In genomic region chr7:27725566-27726538, GRCm38 (mm10) we compare ENCODE assay signal across 8 mouse cellular contexts. TPM values are rescaled to one million over a fixed set of nuclear protein-coding genes. Genes with fewer than 3 reads are reported as not detected.
DNase-seq lines count a peak whose midpoint lies in the region; ATAC-seq and TF ChIP-seq lines count a peak whose summit lies in the region.

No protein-coding gene starts in this region.

- no peak for TF ChIP-seq EP300 in MEL (IDR thresholded peaks at IDR 0.05; ENCODE audit: low read depth in 1 of 2, low read length in 2 of 2)

- peak; percentile 56 to 65 for DNase-seq in B cell, adult 2 months
- peak; percentile 88 for DNase-seq in MEL (ENCODE audit: low read depth, low spot score)
- peak; percentile 70 for DNase-seq in cerebellum, adult 9-10 months
- peak; percentile 82 for DNase-seq in retina, embryonic 14.5 days (ENCODE audit: low spot score)
- no peak for DNase-seq in ovary, adult 18-20 months (ENCODE audit: low spot score)

- H3K9me3 ChIP-seq in MEL (replicated peaks; ENCODE audit: insufficient read depth, low read length): no peaks in the 10 kb centered on the region
- H3K9me3 ChIP-seq in kidney, embryonic 14.5 days (ENCODE audit: control insufficient read depth, low read length): no peaks in the 10 kb centered on the region
- no peaks in the 10 kb centered on the region for H3K9me3 ChIP-seq in lung, embryonic 16.5 days (ENCODE audit: control insufficient read depth, low read length)

- peak overlapping the region; percentile 61 for H3K9ac ChIP-seq in MEL (ENCODE audit: control insufficient read depth, low read depth, low read length, poor library complexity, severe bottlenecking)
- H3K9ac ChIP-seq in kidney, embryonic 14.5 days (ENCODE audit: low read depth, low read length): no peak overlapping the region
- H3K9ac ChIP-seq in lung, embryonic 16.5 days (ENCODE audit: low read length): no peak overlapping the region

- 47% methylated on average over 12 of the region's 12 CpGs for WGBS in kidney, embryonic 14.5 days
- 41% methylated on average over 12 of the region's 12 CpGs for WGBS in lung, embryonic 16.5 days

- no peaks in the 10 kb centered on the region for H3K27me3 ChIP-seq in MEL (ENCODE audit: control insufficient read depth in 1 of 2, insufficient read depth in 2 of 2, low read length in 2 of 2)
- no peaks in the 10 kb centered on the region for H3K27me3 ChIP-seq in kidney, embryonic 14.5 days (ENCODE audit: control insufficient read depth, insufficient read depth, low read length)
- H3K27me3 ChIP-seq in lung, embryonic 16.5 days (ENCODE audit: control insufficient read depth, insufficient read depth, low read depth, low read length): no peaks in the 10 kb centered on the region

- no peak overlapping the region for H3K4me2 ChIP-seq in kidney, embryonic 14.5 days (replicated peaks; ENCODE audit: low read depth, low read length)
- no peak overlapping the region; the same call in 1 of the 2 replicates for H3K4me2 ChIP-seq in lung, embryonic 16.5 days (ENCODE audit: low read depth, low read length)

- H3K4me1 ChIP-seq in MEL (ENCODE audit: control insufficient read depth in 1 of 2, insufficient read depth in 2 of 2, low read length in 2 of 2): no peaks in the 10 kb centered on the region
- H3K4me1 ChIP-seq in kidney, embryonic 14.5 days (ENCODE audit: control insufficient read depth, insufficient read depth, low read length): no peaks in the 10 kb centered on the region
- H3K4me1 ChIP-seq in lung, embryonic 16.5 days (replicated peaks; ENCODE audit: control insufficient read depth, insufficient read depth, low read length): no peaks in the 10 kb centered on the region

- no peak for TF ChIP-seq POLR2A in MEL (IDR thresholded peaks at IDR 0.05; ENCODE audit: control insufficient read depth in 1 of 2, insufficient read depth in 1 of 2, low read depth in 1 of 2, low read length in 2 of 2, poor library complexity in 1 of 2)

- peak; percentile 38 to 85 (median 49); a peak in 5 of 6 replicates for TF ChIP-seq CTCF in MEL (IDR thresholded peaks at IDR 0.05 in 2 of 3, conservative IDR thresholded peaks at IDR 0.05 in 1 of 3; ENCODE audit: control insufficient read depth in 1 of 3, insufficient read depth in 1 of 3, low read depth in 2 of 3, low read length in 3 of 3, poor library complexity in 1 of 3, severe bottlenecking in 1 of 3)

- TF ChIP-seq RAD21 in MEL (IDR thresholded peaks at IDR 0.05; ENCODE audit: low read depth, low read length): peak; percentile 86

- peak; percentile 79 for ATAC-seq in granulocyte monocyte progenitor cell, adult 5-6 weeks (replicated peaks; ENCODE audit: poor library complexity, severe bottlenecking)
- peak; percentile 82; the same call in 1 of the 2 replicates for ATAC-seq in kidney, embryonic 14.5 days (ENCODE audit: low FRiP score, low TSS enrichment)
- ATAC-seq in lung, embryonic 16.5 days (ENCODE audit: low read depth): peak; percentile 60

- peak overlapping the region; percentile 50 to 51 for H3K4me3 ChIP-seq in MEL (ENCODE audit: control insufficient read depth in 1 of 2, insufficient read depth in 1 of 2, low read depth in 2 of 2, low read length in 2 of 2)
- no peak overlapping the region for H3K4me3 ChIP-seq in kidney, embryonic 14.5 days (ENCODE audit: low read length)
- no peak overlapping the region for H3K4me3 ChIP-seq in lung, embryonic 16.5 days (ENCODE audit: low read length)

- no peaks in the 10 kb centered on the region for H3K79me2 ChIP-seq in MEL (ENCODE audit: control insufficient read depth, insufficient read depth, low read length, poor library complexity)

- H3K27ac ChIP-seq in MEL (ENCODE audit: control insufficient read depth, low read depth, low read length): peak overlapping the region; percentile 45; the same call in 1 of the 2 replicates
- H3K27ac ChIP-seq in kidney, embryonic 14.5 days (ENCODE audit: low read depth, low read length): no peak overlapping the region
- no peak overlapping the region for H3K27ac ChIP-seq in lung, embryonic 16.5 days (ENCODE audit: low read length)

- no peaks in the 10 kb centered on the region; a peak in 2 of 4 replicates for H3K36me3 ChIP-seq in MEL (ENCODE audit: control insufficient read depth in 1 of 2, insufficient read depth in 2 of 2, low read length in 2 of 2)
- H3K36me3 ChIP-seq in kidney, embryonic 14.5 days (ENCODE audit: control insufficient read depth, insufficient read depth, low read length): no peaks in the 10 kb centered on the region
- H3K36me3 ChIP-seq in lung, embryonic 16.5 days (ENCODE audit: control insufficient read depth, insufficient read depth, low read length): no peaks in the 10 kb centered on the region

TF ChIP-seq in MEL, 35 proteins besides CTCF, POLR2A, EP300 and RAD21 (continues in another document):
- TF ChIP-seq RCOR1 (IDR thresholded peaks at IDR 0.05; ENCODE audit: low read depth, low read length) (no peak), MAX (IDR thresholded peaks at IDR 0.05; ENCODE audit: low read length) (peak; percentile 59), ZNF384 (IDR thresholded peaks at IDR 0.05; ENCODE audit: low read depth, low read length) (peak; percentile 43), NRF1 (IDR thresholded peaks at IDR 0.05; ENCODE audit: insufficient read depth, low read depth, low read length, poor library complexity, severe bottlenecking) (no peak), CHD1 (IDR thresholded peaks at IDR 0.05; ENCODE audit: low read depth, low read length) (no peak), BHLHE40 (IDR thresholded peaks at IDR 0.05; ENCODE audit: borderline replicate concordance, low read depth, low read length) (0 out of 2 replicates have a peak, but pooled peaks have one; percentile 7), USF2 (IDR thresholded peaks at IDR 0.05; ENCODE audit: borderline replicate concordance in 1 of 2, insufficient read depth in 1 of 2, low read depth in 1 of 2, low read length in 2 of 2) (no peak), TCF12 (IDR thresholded peaks at IDR 0.05; ENCODE audit: low read depth, low read length) (no peak), JUND (IDR thresholded peaks at IDR 0.05; ENCODE audit: low read depth, low read length) (no peak), GATA1 (IDR thresholded peaks at IDR 0.05; ENCODE audit: low read depth, low read length) (peak; percentile 53; the same call in 1 of the 2 replicates), NELFE (IDR thresholded peaks at IDR 0.05; ENCODE audit: low read depth, low read length) (no peak), E2F4 (IDR thresholded peaks at IDR 0.05; ENCODE audit: borderline replicate concordance, low read depth, low read length) (no peak), SIN3A (IDR thresholded peaks at IDR 0.05; ENCODE audit: low read length) (peak; percentile 83), ZKSCAN1 (IDR thresholded peaks at IDR 0.05; ENCODE audit: low read depth, low read length) (no peak), TAL1 (IDR thresholded peaks at IDR 0.05; ENCODE audit: low read length) (no peak), SMC3 (IDR thresholded peaks at IDR 0.05; ENCODE audit: low read depth, low read length) (peak; percentile 84), POLR2AphosphoS5 (IDR thresholded peaks at IDR 0.05; ENCODE audit: borderline replicate concordance, low read depth, low read length) (no peak), ELF1 (IDR thresholded peaks at IDR 0.05; ENCODE audit: low read depth, low read length) (no peak), TBP (IDR thresholded peaks at IDR 0.05; ENCODE audit: low read depth, low read length) (no peak), MYC (IDR thresholded peaks at IDR 0.05; ENCODE audit: low read depth, low read length) (0 out of 2 replicates have a peak, but pooled peaks have one; percentile 62), KAT2A (conservative IDR thresholded peaks at IDR 0.05; ENCODE audit: low read depth, low read length) (no peak), ZC3H11A (IDR thresholded peaks at IDR 0.05; ENCODE audit: low read depth, low read length) (peak; percentile 79), MYB (IDR thresholded peaks at IDR 0.05; ENCODE audit: low read depth, low read length) (no peak), MAZ (IDR thresholded peaks at IDR 0.05; ENCODE audit: low read depth, low read length) (no peak), CHD2 (IDR thresholded peaks at IDR 0.05; ENCODE audit: low read length) (no peak), ETS1 (IDR thresholded peaks at IDR 0.05; ENCODE audit: low read depth, low read length) (peak; percentile 42; the same call in 1 of the 2 replicates), UBTF (IDR thresholded peaks at IDR 0.05; ENCODE audit: borderline replicate concordance, insufficient read depth, low read depth, low read length) (no peak)

RNA-seq across cellular contexts. Expression of gene Zfp60, which starts 5.3 kb away (rescaled TPM):
- 6.5 and 6.7 TPM in 2 replicates for total RNA-seq in MEL (2012; rRNA removed)
- 100 to 1,000 TPM in 1 of 2 experiments, 1 to 10 TPM in 1; 4.2 to 137 TPM for polyA plus RNA-seq in MEL (2012; ENCODE audit: insufficient read depth in 1 of 2, insufficient read length in 2 of 2, low read depth in 1 of 2, low replicate concordance in 2 of 2, missing spikeins in 1 of 2)
- 11.7 and 20.6 TPM in 2 replicates for total RNA-seq in granulocyte monocyte progenitor cell, adult 5-6 weeks (2014; fragmentation: Nextera tagmentation)
- 7.0 and 8.9 TPM in 2 replicates for total RNA-seq in granulocyte monocyte progenitor cell, adult 5-6 weeks (2017)
- 26.7 and 41.5 TPM in 2 replicates for polyA plus RNA-seq in kidney, embryonic 14.5 days (2014; fragmentation: Nextera tagmentation; extraction: Ambion mirVana)
- polyA plus RNA-seq in lung, embryonic 16.5 days (2015; fragmentation: Nextera tagmentation; extraction: Ambion mirVana): 31.8 and 34.2 TPM in 2 replicates

RNA-seq across cellular contexts. Expression of gene Zfp607b, which starts 36.7 kb away (rescaled TPM):
- total RNA-seq in MEL (2012; rRNA removed): 1.6 and 1.9 TPM in 2 replicates
- polyA plus RNA-seq in MEL (2012; ENCODE audit: insufficient read depth in 1 of 2, insufficient read length in 2 of 2, low read depth in 1 of 2, low replicate concordance in 2 of 2, missing spikeins in 1 of 2): 1 to 10 TPM in 1 of 2 experiments, not detected in 1; 2.3 TPM
- total RNA-seq in granulocyte monocyte progenitor cell, adult 5-6 weeks (2014; fragmentation: Nextera tagmentation): 0.66 and 1.7 TPM in 2 replicates
- 0.69 and 7.9 TPM in 2 replicates for total RNA-seq in granulocyte monocyte progenitor cell, adult 5-6 weeks (2017)
- polyA plus RNA-seq in kidney, embryonic 14.5 days (2014; fragmentation: Nextera tagmentation; extraction: Ambion mirVana): 4.2 and 4.3 TPM in 2 replicates
- 4.4 and 6.4 TPM in 2 replicates for polyA plus RNA-seq in lung, embryonic 16.5 days (2015; fragmentation: Nextera tagmentation; extraction: Ambion mirVana)

RNA-seq across cellular contexts. Expression of gene Map3k10, which starts 51.5 kb away (rescaled TPM):
- 22.0 and 24.8 TPM in 2 replicates for total RNA-seq in MEL (2012; rRNA removed)
- 10 to 100 TPM in 1 of 2 experiments, not detected in 1; 33.3 TPM for polyA plus RNA-seq in MEL (2012; ENCODE audit: insufficient read depth in 1 of 2, insufficient read length in 2 of 2, low read depth in 1 of 2, low replicate concordance in 2 of 2, missing spikeins in 1 of 2)
- total RNA-seq in granulocyte monocyte progenitor cell, adult 5-6 weeks (2014; fragmentation: Nextera tagmentation): 3.2 and 3.5 TPM in 2 replicates
- total RNA-seq in granulocyte monocyte progenitor cell, adult 5-6 weeks (2017): 4.9 and 5.0 TPM in 2 replicates
- polyA plus RNA-seq in kidney, embryonic 14.5 days (2014; fragmentation: Nextera tagmentation; extraction: Ambion mirVana): 7.7 and 9.4 TPM in 2 replicates
- 4.6 and 5.0 TPM in 2 replicates for polyA plus RNA-seq in lung, embryonic 16.5 days (2015; fragmentation: Nextera tagmentation; extraction: Ambion mirVana)

Comparison
In these comparisons a context has a peak if more than half of its experiments do, and no peak if none do; other contexts are left out.
1. H3K4me3 ChIP-seq: peak in MEL (2 of 2); none in kidney, embryonic 14.5 days (single experiment) and lung, embryonic 16.5 days (single experiment).
2. Peak in every context shown above with its lines, with median percentiles within 50 percentile points of each other: ATAC-seq.